Mouse (Mus musculus) lung, postnatal 36 days (tissue): ENCODE measurements around the gene Vcan.
"Not testable (repeated sequence)": the region's sequence is repeated elsewhere in the genome, so short reads cannot be mapped to it uniquely, and the experiment has no call there.

Source experiments
- DNase-seq: peaks from one replicate; pipeline ENCODE4 v3.0.0; 2022; ENCODE audit warnings: mixed read lengths

Gene Vcan

GRCm38 (mm10) chr13:89741766-89742685 lies at the start of gene Vcan:
Vcan (minus strand) TSS chr13:89742509.
- DNase-seq: peak; percentile 17

DNA sequence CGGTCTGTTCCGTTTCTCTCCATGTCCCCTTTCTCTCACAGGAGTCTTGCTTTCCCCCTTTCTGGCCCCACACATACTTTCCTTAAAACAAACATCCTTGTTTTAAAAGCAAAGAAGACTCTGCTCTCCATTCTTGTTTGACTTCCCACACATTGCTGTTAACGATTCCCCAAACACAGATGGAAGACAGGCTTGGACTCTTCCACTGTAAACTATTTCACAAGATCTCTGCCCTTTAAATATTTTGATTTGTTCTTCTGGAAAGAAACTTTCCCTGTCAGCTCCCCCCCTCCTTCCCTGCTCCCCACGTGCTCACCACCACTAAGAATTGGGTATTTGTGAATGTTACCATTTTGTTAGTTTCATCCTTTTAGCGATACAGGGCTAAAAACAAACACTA lies 49.2 kb upstream of the Vcan start:
- DNase-seq: no peak

- DNase-seq: no peak
Observed at GRCm38 (mm10) chr13:89782886-89783285, 40.6 kb upstream of the Vcan start.

GRCm38 (mm10) chr13:89780276-89780675 lies 38.0 kb upstream of the Vcan start:
- DNase-seq: no peak

- DNase-seq: peak; percentile 86
Observed at GRCm38 (mm10) chr13:89779208-89779911, 37.1 kb upstream of the Vcan start.

DNA sequence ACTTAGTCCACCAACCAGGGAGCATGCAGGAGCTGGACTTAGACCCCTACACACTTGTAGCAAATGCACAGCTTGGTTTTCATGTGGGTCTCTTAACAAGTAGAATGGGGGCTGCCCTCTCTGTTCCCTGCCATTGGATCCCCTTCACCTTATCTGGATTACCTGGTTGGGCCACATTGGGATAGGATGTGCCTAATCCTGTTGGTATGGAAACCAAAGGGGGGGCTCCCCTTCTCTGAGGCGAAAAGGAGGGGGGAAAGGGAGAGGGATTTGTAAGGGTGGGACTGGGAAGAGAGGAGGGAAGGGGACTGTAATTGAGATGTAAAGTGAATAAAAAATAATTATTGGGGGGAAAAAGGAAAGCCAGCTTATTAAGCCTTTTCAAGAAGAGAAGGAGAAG lies 35.5 kb upstream of the Vcan start:
- no peak for DNase-seq

DNA sequence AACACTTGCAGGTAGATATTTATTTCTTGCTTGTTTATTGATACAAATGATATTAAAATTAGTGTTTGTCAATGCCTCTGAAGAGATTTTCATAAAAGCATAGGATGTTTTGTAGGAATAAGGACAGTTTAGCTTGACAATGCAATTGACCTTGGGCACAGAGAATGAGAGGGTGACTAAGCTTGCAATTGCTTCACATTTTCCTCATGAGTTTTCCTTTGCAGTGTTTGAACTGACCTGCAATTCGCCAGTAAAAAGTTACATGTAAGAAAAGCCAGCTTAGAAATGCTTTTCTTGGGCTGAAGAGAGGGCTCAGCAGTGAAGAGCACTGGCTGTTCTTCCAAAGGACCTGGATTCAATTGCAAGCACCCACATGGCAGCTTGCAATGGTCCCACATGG lies 34.8 kb upstream of the Vcan start:
- no peak for DNase-seq

GRCm38 (mm10) chr13:89766551-89766950 lies 24.2 kb upstream of the Vcan start:
- DNase-seq: no peak

GRCm38 (mm10) chr13:89765966-89766365 lies 23.7 kb upstream of the Vcan start:
- peak; percentile 14 for DNase-seq

DNA sequence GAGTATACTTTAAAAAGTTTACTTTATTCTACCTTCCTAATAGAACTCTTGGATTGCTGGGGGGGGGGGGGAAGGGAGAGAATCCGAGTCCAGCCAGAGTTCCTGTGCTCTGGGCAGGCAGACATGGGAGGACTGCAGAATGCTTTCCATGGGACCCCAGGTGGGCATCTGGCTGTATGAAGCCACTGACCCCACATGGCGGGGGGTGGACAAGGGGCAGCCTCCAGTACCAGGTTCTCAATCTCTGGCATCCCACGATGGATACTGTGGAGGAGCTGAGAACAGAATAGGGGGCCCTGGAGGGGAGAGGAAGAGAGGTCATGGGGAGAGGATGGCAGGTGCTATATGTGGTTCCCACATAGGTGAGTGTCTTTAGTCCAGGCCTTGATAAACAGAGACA lies 20.0 kb upstream of the Vcan start:
- DNase-seq: no peak

DNA sequence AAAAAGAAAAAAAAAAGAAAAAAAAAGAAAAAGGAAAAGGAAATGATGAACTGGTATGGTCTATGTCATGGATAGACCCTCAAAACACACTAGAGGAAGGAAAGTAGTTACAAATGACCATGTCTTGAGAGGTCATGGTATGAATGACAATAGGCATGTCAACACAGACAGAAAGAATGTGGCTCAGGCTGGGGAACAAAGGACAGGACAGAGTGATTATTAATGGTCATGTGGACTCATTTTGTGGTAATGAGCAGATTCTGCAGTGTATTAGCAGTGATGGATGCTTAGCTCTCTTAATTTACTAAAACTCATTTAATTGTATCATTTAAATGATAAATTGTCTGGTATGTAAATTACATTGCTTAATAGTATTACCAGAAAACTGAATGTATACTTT lies 14.0 kb upstream of the Vcan start:
- no peak for DNase-seq

DNA sequence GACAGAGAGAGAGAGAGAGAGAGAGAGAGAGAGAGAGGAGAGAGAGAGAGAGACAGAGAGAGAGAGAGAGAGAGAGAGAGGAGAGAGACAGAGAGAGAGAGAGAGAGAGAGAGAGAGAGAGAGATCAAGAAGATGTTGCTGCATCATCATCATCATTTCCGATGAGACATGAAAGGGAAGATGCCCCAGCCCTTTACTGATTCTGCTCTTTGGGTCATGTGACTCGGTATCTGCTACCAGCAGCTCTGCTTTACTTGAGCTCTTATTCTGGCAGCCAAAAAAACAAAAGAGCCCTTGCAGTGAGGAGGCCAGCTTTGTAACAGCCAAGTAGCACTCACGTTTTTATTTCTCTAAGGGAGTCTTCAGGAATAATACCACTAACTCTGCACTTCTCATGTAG lies 8.3 kb upstream of the Vcan start:
- DNase-seq: not testable (repeated sequence)

DNA sequence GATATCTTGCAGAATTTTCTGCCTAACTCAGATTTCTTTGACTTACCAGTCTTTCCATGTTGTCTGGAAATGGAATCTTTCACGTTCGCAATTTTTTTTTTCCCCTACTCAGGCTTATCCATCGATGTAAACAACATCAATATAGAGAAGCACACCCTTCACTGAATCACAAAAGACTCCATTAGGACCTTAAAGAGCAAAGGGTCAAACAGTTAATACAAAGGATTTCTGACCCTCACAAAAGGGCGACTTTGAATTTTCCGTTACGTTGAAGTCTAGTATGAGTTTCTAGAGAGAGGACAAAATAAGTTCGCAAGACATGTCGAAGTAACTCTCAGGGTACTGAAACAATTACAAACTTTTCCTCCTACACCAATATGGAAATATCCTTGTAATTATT lies 892 bp upstream of the Vcan start:
- DNase-seq: no peak

DNA sequence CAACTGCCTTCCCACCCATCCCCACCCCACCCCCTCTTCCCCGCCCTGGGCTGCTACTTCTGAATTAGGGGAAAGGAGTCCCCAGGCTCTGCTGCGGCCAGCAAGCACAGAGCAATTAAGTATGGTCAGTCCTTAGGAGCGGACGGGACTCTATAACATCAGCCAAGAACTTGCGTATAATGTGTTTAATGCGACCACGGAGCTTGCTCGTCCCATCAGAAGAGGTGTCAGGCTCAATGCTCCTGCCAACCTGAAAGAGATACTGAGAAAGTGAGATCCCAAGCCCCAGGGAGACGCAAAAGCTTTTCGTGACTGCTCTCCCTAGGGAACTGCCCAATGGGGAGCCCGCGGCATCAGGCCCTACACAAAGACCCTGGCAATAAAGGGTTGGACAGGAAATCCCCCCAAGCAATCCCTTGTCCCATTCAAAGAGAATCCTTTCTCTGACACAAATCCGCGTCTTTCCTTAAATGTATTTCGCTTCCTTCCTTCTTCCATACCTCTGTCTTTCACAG lies 434 bp upstream of the Vcan start:
- no peak for DNase-seq

- DNase-seq: peak; percentile 6
Observed at GRCm38 (mm10) chr13:89741116-89741551, 1.2 kb downstream of the Vcan start.

DNA sequence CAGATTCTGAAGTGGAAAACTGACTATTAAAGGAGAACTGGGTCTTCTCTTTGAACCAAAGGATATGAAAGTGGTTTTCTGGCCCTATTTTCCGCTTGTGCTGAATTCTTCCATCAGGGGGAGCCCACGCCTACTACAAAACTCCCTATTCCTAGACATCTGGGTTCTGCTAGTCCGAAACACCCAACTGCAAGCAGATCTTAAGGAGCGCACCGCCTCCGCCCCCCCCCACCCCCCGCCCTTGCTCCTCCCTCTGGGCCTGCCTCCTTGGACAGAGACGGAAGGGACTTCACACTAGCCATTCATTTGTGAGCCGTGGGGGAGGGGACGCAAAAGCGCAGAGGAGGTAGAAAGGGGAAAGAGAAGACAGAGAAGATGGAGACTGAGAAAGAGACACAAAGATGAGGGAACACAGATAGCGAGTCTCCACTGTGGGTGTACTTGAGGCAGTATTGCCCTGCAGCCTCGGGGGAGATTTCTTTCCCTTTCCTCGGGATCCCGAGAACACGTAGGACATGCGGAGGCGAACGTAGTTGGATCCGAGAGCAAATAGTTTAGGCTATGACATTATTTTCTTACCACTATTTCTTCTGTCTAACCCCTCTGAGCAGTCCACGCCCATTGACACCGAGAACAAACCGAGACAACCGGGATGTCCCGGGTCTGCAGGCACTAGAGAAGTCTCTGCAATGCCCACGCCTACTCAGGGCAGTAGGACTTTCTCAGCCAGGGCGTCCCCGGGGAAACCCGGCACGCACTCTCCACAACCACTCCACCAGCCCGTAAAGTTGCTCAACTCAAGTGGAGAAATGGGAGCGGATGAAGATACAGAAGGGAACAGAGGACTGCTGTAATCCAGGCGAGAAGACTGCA lies 1.8 kb downstream of the Vcan start:
- DNase-seq: peak; percentile 85

- DNase-seq: no peak
Observed at GRCm38 (mm10) chr13:89739696-89740242, 2.5 kb downstream of the Vcan start.

GRCm38 (mm10) chr13:89738776-89739695 lies 3.3 kb downstream of the Vcan start:
- peak; percentile 86 for DNase-seq

DNA sequence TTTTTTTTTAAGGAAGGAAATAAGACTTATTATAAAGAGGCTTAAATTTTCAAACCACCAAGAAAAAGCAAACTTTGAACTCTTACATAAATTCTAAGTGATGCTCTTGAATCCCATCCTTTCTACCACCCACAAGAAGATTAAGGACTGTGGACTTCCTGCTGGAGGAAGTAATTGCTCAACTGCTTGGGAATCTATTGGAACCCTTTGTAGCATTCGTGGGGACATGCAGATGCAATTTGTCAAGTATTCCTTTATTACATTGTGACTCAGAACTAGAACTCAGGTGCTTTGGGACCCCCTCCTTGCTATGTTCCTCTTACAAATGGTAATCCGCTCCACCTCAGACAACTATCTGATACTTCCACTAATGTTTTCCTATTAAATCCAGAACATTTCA lies 4.0 kb downstream of the Vcan start:
- no peak for DNase-seq

GRCm38 (mm10) chr13:89735111-89735510 lies 7.2 kb downstream of the Vcan start:
- DNase-seq: peak; percentile 3

DNA sequence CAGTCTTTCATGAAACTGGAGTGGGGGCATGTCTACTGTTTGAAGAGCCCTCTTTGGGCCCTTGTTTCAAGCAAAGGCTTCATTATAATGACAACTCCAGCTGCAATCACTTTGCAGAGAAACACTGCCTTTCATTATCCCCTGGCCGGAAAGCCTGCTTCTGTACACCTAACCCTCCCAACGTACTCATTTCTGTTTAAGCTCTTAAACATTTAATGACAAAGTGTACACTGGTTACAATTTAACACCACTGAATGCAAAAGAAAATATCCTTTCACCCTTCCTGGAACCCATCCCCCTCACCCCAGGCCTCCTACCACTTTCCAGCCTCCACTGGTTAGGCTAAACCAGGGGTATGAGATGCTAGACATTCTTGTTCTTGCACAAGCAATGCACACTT lies 15.8 kb downstream of the Vcan start:
- DNase-seq: no peak
